Comparison of ENCODE assay signal across 14 mouse cellular contexts in the genomic region with DNA sequence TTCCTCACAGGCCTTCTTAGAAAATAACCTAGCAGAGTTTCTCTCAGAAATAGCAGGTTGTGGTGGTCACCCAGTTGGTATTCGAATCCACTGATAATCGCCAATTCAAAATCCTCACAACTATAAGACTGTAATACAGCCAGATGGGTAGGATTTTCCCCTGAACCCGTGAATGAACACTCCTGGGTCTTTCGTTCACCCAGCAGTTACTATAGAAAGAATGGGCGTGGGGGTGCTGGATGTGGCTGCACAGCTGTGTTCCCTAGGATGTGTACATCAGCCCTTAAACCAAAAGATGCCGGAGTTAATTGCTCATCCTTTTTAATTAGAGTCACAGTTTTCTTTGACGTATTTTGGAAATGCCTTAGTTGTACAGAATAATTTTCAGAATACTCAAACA. TPM values are rescaled to one million over a fixed set of nuclear protein-coding genes. Genes with fewer than 3 reads are reported as not detected.
A peak's percentile ranks its signal among the peaks of the same experiment; 100 is the strongest.
DNase-seq lines count a peak whose midpoint lies in the region; ATAC-seq and TF ChIP-seq lines count a peak whose summit lies in the region.
"Had no signal": no experiment of that assay in that cellular context is flagged by ENCODE, and none has a peak within 500 bp of the region (broad histone marks: within the 10 kb centered on the region; RNA-seq: fewer than 3 reads in every experiment).

No protein-coding gene starts in this region.

- no peak overlapping the region for H3K4me3 ChIP-seq in midbrain, embryonic 12.5 days
- H3K4me3 ChIP-seq in midbrain, postnatal 0 days (ENCODE audit: low read depth, low read length) = no peak overlapping the region
- no peak overlapping the region for H3K4me3 ChIP-seq in hindbrain, embryonic 13.5 days
- no peak overlapping the region for H3K4me3 ChIP-seq in neural tube, embryonic 14.5 days (ENCODE audit: low read depth, low read length)
- no peak overlapping the region for H3K4me3 ChIP-seq in thymus, adult 2 months (ENCODE audit: control insufficient read depth, insufficient read depth, low read length)
- H3K4me3 ChIP-seq: erythroblast, embryonic 14.5 days; heart, embryonic 15.5 days; intestine, embryonic 15.5 days; liver, embryonic 15.5 days had no signal

- no peak for TF ChIP-seq POLR2A in thymus, adult 2 months (IDR thresholded peaks at IDR 0.05; ENCODE audit: control insufficient read depth, extremely low read depth, insufficient read depth, low read length, poor library complexity)

- H3K9ac ChIP-seq in midbrain, embryonic 12.5 days (replicated peaks) = no peak overlapping the region
- no peak overlapping the region for H3K9ac ChIP-seq in midbrain, postnatal 0 days (replicated peaks; ENCODE audit: low read length, poor library complexity, severe bottlenecking)
- H3K9ac ChIP-seq in hindbrain, embryonic 13.5 days = no peak overlapping the region
- H3K9ac ChIP-seq in neural tube, embryonic 14.5 days (replicated peaks; ENCODE audit: low read depth, low read length) = no peak overlapping the region
- H3K9ac ChIP-seq: heart, embryonic 15.5 days; intestine, embryonic 15.5 days; liver, embryonic 15.5 days had no signal

- DNase-seq in embryo, embryonic 10.5 days (ENCODE audit: low spot score) = peak; percentile 19
- no peak for DNase-seq in embryo, embryonic 11 days
- DNase-seq in midbrain, postnatal 0 days (ENCODE audit: low spot score) = no peak
- DNase-seq in thymus, adult 2 months = no peak
- no peak for DNase-seq in ovary, adult 18-20 months (ENCODE audit: low spot score)
- DNase-seq: spleen, adult 18-20 months had no signal

- 21% methylated on average over 7 of the region's 7 CpGs for WGBS in midbrain, embryonic 12.5 days
- WGBS in midbrain, postnatal 0 days = 30% methylated on average over 7 of the region's 7 CpGs
- WGBS in hindbrain, embryonic 13.5 days = 21% methylated on average over 7 of the region's 7 CpGs
- WGBS in neural tube, embryonic 14.5 days = 11% methylated on average over 7 of the region's 7 CpGs
- 88% methylated on average over 7 of the region's 7 CpGs for WGBS in thymus, adult 2 months

- peak overlapping the region; percentile 16; the same call in 1 of the 2 replicates for H3K4me2 ChIP-seq in midbrain, embryonic 12.5 days (replicated peaks)
- H3K4me2 ChIP-seq in midbrain, postnatal 0 days (ENCODE audit: low read depth, low read length, poor library complexity, severe bottlenecking) = no peak overlapping the region
- peak overlapping the region; percentile 23; the same call in 1 of the 2 replicates for H3K4me2 ChIP-seq in hindbrain, embryonic 13.5 days
- H3K4me2 ChIP-seq in neural tube, embryonic 14.5 days (ENCODE audit: low read depth, low read length) = peak overlapping the region; percentile 21; the same call in 1 of the 2 replicates
- H3K4me2 ChIP-seq: heart, embryonic 15.5 days; intestine, embryonic 15.5 days; liver, embryonic 15.5 days had no signal

- no peaks in the 10 kb centered on the region for H3K27me3 ChIP-seq in midbrain, embryonic 12.5 days
- no peaks in the 10 kb centered on the region for H3K27me3 ChIP-seq in midbrain, postnatal 0 days (ENCODE audit: insufficient read depth, low read length)
- H3K27me3 ChIP-seq in hindbrain, embryonic 13.5 days = no peaks in the 10 kb centered on the region
- no peaks in the 10 kb centered on the region for H3K27me3 ChIP-seq in neural tube, embryonic 14.5 days (ENCODE audit: control insufficient read depth, insufficient read depth, low read length)
- no peaks in the 10 kb centered on the region for H3K27me3 ChIP-seq in thymus, adult 2 months (ENCODE audit: control insufficient read depth, insufficient read depth, low read length)
- H3K27me3 ChIP-seq: heart, embryonic 15.5 days; intestine, embryonic 15.5 days; liver, embryonic 15.5 days had no signal

- no peaks in the 10 kb centered on the region for H3K36me3 ChIP-seq in midbrain, embryonic 12.5 days
- no peaks in the 10 kb centered on the region for H3K36me3 ChIP-seq in midbrain, postnatal 0 days (ENCODE audit: insufficient read depth, low read length)
- no peaks in the 10 kb centered on the region for H3K36me3 ChIP-seq in hindbrain, embryonic 13.5 days
- no peaks in the 10 kb centered on the region for H3K36me3 ChIP-seq in neural tube, embryonic 14.5 days (ENCODE audit: control insufficient read depth, insufficient read depth, low read length)
- no peaks in the 10 kb centered on the region for H3K36me3 ChIP-seq in thymus, adult 2 months (ENCODE audit: control insufficient read depth, insufficient read depth, low read length)
- H3K36me3 ChIP-seq: heart, embryonic 15.5 days; intestine, embryonic 15.5 days; liver, embryonic 15.5 days had no signal

- peaks cover 11% of the 10 kb centered on the region for H3K4me1 ChIP-seq in midbrain, embryonic 12.5 days
- H3K4me1 ChIP-seq in midbrain, postnatal 0 days (ENCODE audit: insufficient read depth, low read length) = no peaks in the 10 kb centered on the region
- H3K4me1 ChIP-seq in hindbrain, embryonic 13.5 days (replicated peaks) = peaks cover 14% of the 10 kb centered on the region
- peaks cover 9% of the 10 kb centered on the region; the same call in 1 of the 2 replicates for H3K4me1 ChIP-seq in neural tube, embryonic 14.5 days (ENCODE audit: control insufficient read depth, insufficient read depth, low read length)
- H3K4me1 ChIP-seq in thymus, adult 2 months (replicated peaks; ENCODE audit: control insufficient read depth, insufficient read depth, low read length) = no peaks in the 10 kb centered on the region
- H3K4me1 ChIP-seq: intestine, embryonic 15.5 days; liver, embryonic 15.5 days had no signal

- TF ChIP-seq CTCF in midbrain, postnatal 0 days (IDR thresholded peaks at IDR 0.05) = no peak
- TF ChIP-seq CTCF in thymus, adult 2 months (IDR thresholded peaks at IDR 0.05; ENCODE audit: borderline replicate concordance, control insufficient read depth, extremely low read depth, insufficient read depth, low read length, poor library complexity) = no peak

- H3K27ac ChIP-seq in midbrain, embryonic 12.5 days (replicated peaks) = no peak overlapping the region
- H3K27ac ChIP-seq in midbrain, postnatal 0 days (ENCODE audit: low read depth, low read length) = no peak overlapping the region
- peak overlapping the region; percentile 64 for H3K27ac ChIP-seq in hindbrain, embryonic 13.5 days
- H3K27ac ChIP-seq in neural tube, embryonic 14.5 days (ENCODE audit: low read depth, low read length) = peak overlapping the region; percentile 1; the same call in 1 of the 2 replicates
- no peak overlapping the region for H3K27ac ChIP-seq in thymus, adult 2 months (ENCODE audit: control insufficient read depth, insufficient read depth, low read length)
- H3K27ac ChIP-seq: heart, embryonic 15.5 days; intestine, embryonic 15.5 days; liver, embryonic 15.5 days had no signal

- H3K9me3 ChIP-seq in midbrain, embryonic 12.5 days = no peaks in the 10 kb centered on the region
- no peaks in the 10 kb centered on the region for H3K9me3 ChIP-seq in midbrain, postnatal 0 days (ENCODE audit: low read length)
- H3K9me3 ChIP-seq in hindbrain, embryonic 13.5 days = no peaks in the 10 kb centered on the region
- no peaks in the 10 kb centered on the region for H3K9me3 ChIP-seq in neural tube, embryonic 14.5 days (ENCODE audit: control insufficient read depth, low read length)
- H3K9me3 ChIP-seq: heart, embryonic 15.5 days; intestine, embryonic 15.5 days; liver, embryonic 15.5 days had no signal

- peak; percentile 41; the same call in 1 of the 2 replicates for ATAC-seq in midbrain, embryonic 12.5 days (ENCODE audit: low FRiP score, low read depth)
- ATAC-seq in midbrain, postnatal 0 days (ENCODE audit: low FRiP score) = no peak
- no peak for ATAC-seq in hindbrain, embryonic 13.5 days (ENCODE audit: low FRiP score)
- peak; percentile 60 for ATAC-seq in neural tube, embryonic 14.5 days (ENCODE audit: low read depth)
- ATAC-seq: intestine, embryonic 15.5 days had no signal

RNA-seq across cellular contexts. Expression of gene Kitl, which starts 50.9 kb away (rescaled TPM):
- polyA plus RNA-seq in midbrain, embryonic 12.5 days (2016; fragmentation: Nextera tagmentation; extraction: Ambion mirVana) = 7.9 and 10.6 TPM in 2 replicates
- total RNA-seq in midbrain, postnatal 0 days (2014; rRNA removed) = 35.0 and 57.3 TPM in 2 replicates
- 31.4 and 50.9 TPM in 2 replicates for polyA plus RNA-seq in midbrain, postnatal 0 days (2015; fragmentation: Nextera tagmentation; extraction: Ambion mirVana)
- 18.2 and 18.3 TPM in 2 replicates for polyA plus RNA-seq in hindbrain, embryonic 13.5 days (2015; fragmentation: Nextera tagmentation; extraction: Ambion mirVana)
- 39.4 and 40.4 TPM in 2 replicates for polyA plus RNA-seq in neural tube, embryonic 14.5 days (2014; fragmentation: Nextera tagmentation; extraction: Ambion mirVana)
- polyA plus RNA-seq in thymus, adult 2 months (2012; rRNA removed) = 9.0 and 13.4 TPM in 2 replicates
- total RNA-seq: MEL had no signal
- polyA plus RNA-seq: erythroblast, embryonic 14.5 days had no signal

Comparison
In these comparisons a context has a peak if more than half of its experiments do, and no peak if none do; other contexts are left out.
1. ATAC-seq: peak in midbrain, embryonic 12.5 days (single experiment) and neural tube, embryonic 14.5 days (single experiment); none in midbrain, postnatal 0 days (single experiment) and hindbrain, embryonic 13.5 days (single experiment).
2. H3K27ac ChIP-seq: peak in hindbrain, embryonic 13.5 days (single experiment) and neural tube, embryonic 14.5 days (single experiment); none in midbrain, embryonic 12.5 days (single experiment), midbrain, postnatal 0 days (single experiment) and thymus, adult 2 months (single experiment).